Mouse (Mus musculus) kidney, adult 11 months (tissue): Measurements from ENCODE around the gene Kcnk4.

Experiments
- DNase-seq: peaks from one replicate; pipeline ENCODE4 v3.0.0; 2022

Kcnk4 gene

GRCm38 (mm10) chr19:6934195-6934977 is at the start of gene Kcnk4:
TSS of gene Kcnk4 (minus strand) at chr19:6934515.
- DNase-seq: no peak

- no peak for DNase-seq
Measured at GRCm38 (mm10) chr19:6983621-6984020, 49.3 kb upstream of the Kcnk4 start.

- no peak for DNase-seq
Measured at GRCm38 (mm10) chr19:6981465-6981864, 47.1 kb upstream of the Kcnk4 start.

GRCm38 (mm10) chr19:6980381-6981093 is 46.2 kb upstream of the Kcnk4 start, which contains the start of gene Fkbp2:
TSS of gene Fkbp2 (minus strand) at chr19:6980501.
- DNase-seq: peak; percentile 99

- DNase-seq: peak; percentile 100
Measured at GRCm38 (mm10) chr19:6979486-6980380, 45.4 kb upstream of the Kcnk4 start.

- peak; percentile 71 for DNase-seq
Measured at GRCm38 (mm10) chr19:6979001-6979479, 44.7 kb upstream of the Kcnk4 start.

- no peak for DNase-seq
Measured at GRCm38 (mm10) chr19:6978639-6978974, 44.3 kb upstream of the Kcnk4 start.

- DNase-seq: no peak
Measured at GRCm38 (mm10) chr19:6977759-6978638, 43.7 kb upstream of the Kcnk4 start.

- DNase-seq: peak; percentile 61
Measured at GRCm38 (mm10) chr19:6975537-6976521, 41.5 kb upstream of the Kcnk4 start, which contains the start of gene Plcb3. TSS of gene Plcb3 (minus strand) at chr19:6976470.

- DNase-seq: peak; percentile 71
Measured at GRCm38 (mm10) chr19:6974211-6975205, 40.2 kb upstream of the Kcnk4 start, which contains the start of gene Ppp1r14b. TSS of gene Ppp1r14b (plus strand) at chr19:6974968.

- no peak for DNase-seq
Measured at GRCm38 (mm10) chr19:6973581-6974190, 39.4 kb upstream of the Kcnk4 start.

- no peak for DNase-seq
Measured at GRCm38 (mm10) chr19:6972247-6972917, 38.1 kb upstream of the Kcnk4 start.

GRCm38 (mm10) chr19:6971644-6972043 is 37.3 kb upstream of the Kcnk4 start:
- no peak for DNase-seq

- DNase-seq: peak; percentile 57
Measured at GRCm38 (mm10) chr19:6970460-6971085, 36.3 kb upstream of the Kcnk4 start.

GRCm38 (mm10) chr19:6969665-6970381 is 35.5 kb upstream of the Kcnk4 start:
- peak; percentile 67 for DNase-seq

GRCm38 (mm10) chr19:6969291-6969664 is 35.0 kb upstream of the Kcnk4 start:
- no peak for DNase-seq
